Mouse (Mus musculus) liver, adult (tissue): ENCODE results near the gene Asgr1.
A peak's percentile ranks its signal among the peaks of the same experiment; 100 is the strongest.

Source experiments
- GATA4 ChIP-seq: IDR thresholded peaks from 2 replicates; pipeline ENCODE4 v1.6.1; 2014; ENCODE audit warnings: mild to moderate bottlenecking, low read length; ENCODE audit not compliant: insufficient replicate concordance

The Asgr1 gene

GRCm38 (mm10) chr11:70053898-70054570 is at the start of gene Asgr1:
Gene Asgr1 (plus strand): TSS chr11:70054085.
- peak; percentile 44; the same call in 1 of the 2 replicates for TF ChIP-seq GATA4

GRCm38 (mm10) chr11:70005521-70005920 is 48.4 kb upstream of the Asgr1 start:
- TF ChIP-seq GATA4, result no peak

GRCm38 (mm10) chr11:70010033-70010432 is 43.9 kb upstream of the Asgr1 start:
- TF ChIP-seq GATA4, result no peak

GRCm38 (mm10) chr11:70010548-70010947 is 43.3 kb upstream of the Asgr1 start:
- TF ChIP-seq GATA4, result no peak

GRCm38 (mm10) chr11:70010961-70011360 is 42.9 kb upstream of the Asgr1 start:
- no peak for TF ChIP-seq GATA4

- TF ChIP-seq GATA4, result no peak
Observed at GRCm38 (mm10) chr11:70012931-70013330, 41.0 kb upstream of the Asgr1 start.

- no peak for TF ChIP-seq GATA4
Observed at GRCm38 (mm10) chr11:70013408-70013807, 40.5 kb upstream of the Asgr1 start.

GRCm38 (mm10) chr11:70014051-70014450 is 39.8 kb upstream of the Asgr1 start:
- no peak for TF ChIP-seq GATA4

- TF ChIP-seq GATA4, result no peak
Observed at GRCm38 (mm10) chr11:70014880-70015558, 38.9 kb upstream of the Asgr1 start, which contains the start of gene Acadvl. Gene Acadvl (minus strand): TSS chr11:70015411.

GRCm38 (mm10) chr11:70015677-70016076 is 38.2 kb upstream of the Asgr1 start:
- TF ChIP-seq GATA4, result no peak

GRCm38 (mm10) chr11:70016669-70017068 is 37.2 kb upstream of the Asgr1 start, which contains the start of gene Dlg4:
Gene Dlg4 (plus strand): TSS chr11:70016942.
- TF ChIP-seq GATA4, result no peak

- TF ChIP-seq GATA4, result no peak
Observed at GRCm38 (mm10) chr11:70017199-70017767, 36.6 kb upstream of the Asgr1 start.

GRCm38 (mm10) chr11:70018131-70018990 is 35.5 kb upstream of the Asgr1 start:
- no peak for TF ChIP-seq GATA4

GRCm38 (mm10) chr11:70019495-70020021 is 34.3 kb upstream of the Asgr1 start:
- no peak for TF ChIP-seq GATA4
